Mouse (Mus musculus): ENCODE measurements around the gene Klhl18.

DNA sequence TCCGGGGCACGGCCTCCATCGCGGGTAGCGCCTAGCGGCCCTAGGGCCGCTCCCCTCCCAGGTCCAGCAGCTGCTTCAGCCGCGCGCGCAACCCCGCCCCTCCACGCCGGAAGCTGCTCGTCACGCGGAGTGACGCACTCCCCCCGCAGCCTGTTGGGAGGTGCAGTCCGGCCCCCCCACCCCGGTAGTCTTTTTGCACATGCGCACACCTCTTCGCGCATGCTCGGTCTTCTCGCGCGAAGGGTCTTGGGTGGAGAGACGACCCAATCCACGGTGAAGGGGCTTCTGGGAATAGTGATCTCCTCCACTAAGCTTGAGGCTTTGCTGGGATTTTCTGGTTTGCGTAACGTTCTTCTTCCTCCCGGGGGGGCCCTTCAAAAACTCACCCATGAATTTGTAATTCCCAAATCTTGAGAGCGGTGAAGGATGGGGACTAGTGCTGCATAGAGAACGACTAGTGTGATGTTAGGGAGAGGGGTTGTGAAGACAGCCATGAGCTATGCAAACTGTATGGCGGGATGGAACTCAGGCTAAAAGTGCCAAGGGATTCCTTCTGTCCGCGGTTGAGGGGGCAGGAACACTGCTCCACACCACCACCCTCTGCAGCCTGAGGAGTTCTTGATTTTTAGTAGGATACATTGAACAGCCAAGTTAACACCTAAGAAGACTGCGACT is 68.3 kb downstream of the Klhl18 start, which contains the start of gene Ptpn23:
- TF ChIP-seq CTCF (IDR thresholded peaks at IDR 0.05; ENCODE audit: control insufficient read depth, insufficient read depth, insufficient read length) (no peak), MAX (IDR thresholded peaks at IDR 0.05) (no peak), MYOG (IDR thresholded peaks at IDR 0.05; ENCODE audit: control insufficient read depth, extremely low read depth, insufficient read length) (no peak), CEBPB (IDR thresholded peaks at IDR 0.05; ENCODE audit: low read depth) (peak; percentile 26), MYOD1 (IDR thresholded peaks at IDR 0.05; ENCODE audit: control insufficient read depth, insufficient read length, low read depth) (no peak)
